Mouse (Mus musculus) kidney, adult 2 months (tissue): ENCODE data around the gene Plcz1.

Experiments
- CTCF ChIP-seq: fragments of 200-500 bp; conservative IDR thresholded peaks from 2 replicates; pipeline ENCODE4 v1.5.1; 2011; ENCODE audit warnings: low read depth, mild to moderate bottlenecking, control low read depth, low read length, moderate library complexity, mixed read lengths; ENCODE audit not compliant: insufficient read depth, insufficient read length
- POLR2A ChIP-seq: fragments of 200-500 bp; IDR thresholded peaks from one replicate; pipeline ENCODE4 v1.6.1; 2011; ENCODE audit warnings: low read depth, low read length, control low read depth

DNA sequence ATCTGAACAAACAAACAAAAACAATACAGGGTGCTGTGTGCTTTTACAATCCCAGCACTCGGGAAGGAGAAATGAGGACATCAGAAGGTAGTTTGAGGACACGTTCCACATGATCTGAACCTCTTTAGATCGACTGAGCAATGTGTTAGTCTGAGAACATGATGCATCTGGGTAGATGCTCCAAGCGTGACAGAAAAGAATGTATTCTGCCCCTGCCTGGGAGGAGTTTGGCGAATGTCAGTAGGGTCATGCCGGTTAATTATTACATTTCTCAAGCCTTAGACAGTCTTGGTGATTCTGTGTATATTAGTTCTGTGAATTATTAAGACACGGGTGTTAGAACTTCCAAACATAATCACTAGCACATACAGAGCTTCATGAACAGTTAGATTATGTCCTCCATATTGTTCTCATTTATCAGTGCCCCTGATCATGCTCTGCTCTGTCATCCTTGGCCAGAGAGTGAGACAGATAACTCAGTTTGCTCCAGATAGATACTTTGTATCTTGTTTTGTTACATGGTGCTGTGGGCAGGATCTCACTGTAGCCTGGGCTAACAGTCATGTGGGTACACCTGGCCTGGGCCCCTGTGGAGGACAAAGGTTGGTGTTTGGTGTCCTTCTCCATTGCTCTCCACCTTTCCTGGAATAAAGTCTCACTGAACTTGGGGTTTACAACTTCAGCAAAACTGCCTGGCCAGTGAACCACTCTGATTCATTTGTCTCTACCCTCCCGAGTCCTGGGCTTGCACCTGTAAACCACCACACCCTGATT, 94.0 kb downstream of the Plcz1 start:
- TF ChIP-seq POLR2A, result no peak
- TF ChIP-seq CTCF, result no peak
